Mouse (Mus musculus) liver, postnatal 0 days (tissue): Measurements from ENCODE around the gene Nup205.

Experiments
- CTCF ChIP-seq: sonication (generic); IDR thresholded peaks from 2 replicates; pipeline ENCODE4 v1.5.1; 2016; ENCODE audit warnings: antibody characterized with exemption, low read depth
- EP300 ChIP-seq: IDR thresholded peaks from 2 replicates; pipeline ENCODE4 v1.6.1; 2016; ENCODE audit warnings: antibody characterized with exemption, low read depth, mild to moderate bottlenecking

DNA sequence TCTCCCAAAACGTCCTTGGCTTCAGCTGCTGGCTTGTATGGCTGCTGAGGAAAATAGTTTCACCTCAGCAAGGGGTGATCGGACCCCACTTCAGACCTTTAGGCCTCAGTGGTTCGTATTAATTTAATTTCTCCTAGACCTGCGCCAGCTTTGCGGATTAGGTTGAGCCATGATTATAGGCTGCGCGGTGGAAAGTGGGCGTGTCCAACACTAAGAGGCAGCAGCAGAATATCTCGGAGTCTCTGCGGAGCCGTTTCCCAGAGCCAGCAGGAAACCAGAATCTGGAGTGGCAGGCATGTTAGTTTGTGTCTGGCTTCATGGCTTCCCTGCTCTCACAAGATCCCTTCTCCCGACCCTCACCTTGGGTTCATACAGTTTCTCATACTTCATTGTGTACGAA, 92.4 kb downstream of the Nup205 start:
- no peak for TF ChIP-seq CTCF
- TF ChIP-seq EP300 = no peak
